Mouse (Mus musculus): ENCODE measurements around the gene Lhpp. TPM values are rescaled to one million over a fixed set of nuclear protein-coding genes. Genes with fewer than 3 reads are reported as not detected.

The Lhpp gene
- polyA plus RNA-seq, 1 experiment from 2014 or later, result 35.9 TPM

DNA sequence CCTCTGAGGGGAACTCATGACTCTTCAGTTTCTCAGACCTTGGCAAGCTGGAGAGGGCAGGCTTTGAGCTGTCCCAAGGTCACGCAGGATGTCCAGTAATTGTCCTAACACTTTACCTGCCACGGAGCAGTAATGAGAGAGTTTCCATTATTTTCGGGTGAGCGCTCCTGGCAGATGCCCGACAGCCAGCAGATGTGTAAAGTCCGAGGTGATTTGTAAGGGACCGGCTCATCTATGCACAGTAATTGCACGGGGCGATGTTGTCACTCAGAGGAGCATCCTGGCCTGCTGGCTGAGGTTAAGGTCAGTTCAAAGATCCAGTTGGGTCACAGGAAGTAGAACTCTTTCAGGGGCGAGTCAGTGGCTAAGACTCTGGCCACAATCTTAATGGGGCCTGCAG is 13.7 kb downstream of the Lhpp start:
- no peak for ATAC-seq (ENCODE audit: low FRiP score, low TSS enrichment)

DNA sequence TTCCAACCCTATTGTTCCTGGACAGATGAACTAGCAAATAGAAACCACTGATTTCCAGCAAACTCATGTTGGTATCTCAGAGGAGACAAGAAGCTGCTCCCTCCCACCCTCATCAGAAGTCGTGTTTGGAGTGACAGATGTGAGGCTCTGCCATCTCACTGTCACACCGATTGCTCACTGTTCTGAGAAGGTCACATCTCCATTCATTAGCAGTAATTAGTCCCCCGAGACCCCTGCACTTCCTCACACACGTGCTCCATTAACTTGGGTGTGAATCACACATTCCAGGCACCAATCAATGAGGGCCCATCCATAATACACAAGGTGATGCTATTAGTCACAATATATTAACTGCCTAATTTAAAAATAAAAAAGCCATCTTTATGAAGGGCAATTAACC is 15.7 kb downstream of the Lhpp start:
- DNase-seq, result peak; percentile 23
- Histone ChIP-seq H3K9me3 (ENCODE audit: control insufficient read depth, low read length) (no peaks in the 10 kb centered on the region), H3K4me3 (replicated peaks; ENCODE audit: low read depth, low read length) (no peak overlapping the region), H3K36me3 (ENCODE audit: control insufficient read depth, insufficient read depth, low read length) (no peaks in the 10 kb centered on the region), H3K27me3 (ENCODE audit: control insufficient read depth, insufficient read depth, low read length) (no peaks in the 10 kb centered on the region), H3K9ac (replicated peaks; ENCODE audit: low read length) (no peak overlapping the region), H3K4me2 (ENCODE audit: low read length) (no peak overlapping the region), H3K4me1 (ENCODE audit: control insufficient read depth, insufficient read depth, low read length) (no peaks in the 10 kb centered on the region), H3K27ac (replicated peaks; ENCODE audit: low read depth, low read length) (no peak overlapping the region)
- no peak for ATAC-seq (ENCODE audit: low FRiP score, low TSS enrichment)
- 53% methylated on average over 4 of the region's 4 CpGs for WGBS

More for the DNA sequence above, 13.7 kb downstream of the Lhpp start:
- H3K36me3 ChIP-seq (ENCODE audit: control insufficient read depth, insufficient read depth, low read length), result no peaks in the 10 kb centered on the region
- H3K27me3 ChIP-seq (ENCODE audit: control insufficient read depth, insufficient read depth, low read length), result no peaks in the 10 kb centered on the region
- H3K9ac ChIP-seq (replicated peaks; ENCODE audit: low read length), result no peak overlapping the region
- no peaks in the 10 kb centered on the region for H3K9me3 ChIP-seq (ENCODE audit: control insufficient read depth, low read length)
- no peak for DNase-seq
- 84% methylated on average over 10 of the region's 10 CpGs for WGBS
- no peaks in the 10 kb centered on the region for H3K4me1 ChIP-seq (ENCODE audit: control insufficient read depth, insufficient read depth, low read length)
- no peak overlapping the region for H3K4me3 ChIP-seq (replicated peaks; ENCODE audit: low read depth, low read length)
- H3K27ac ChIP-seq (replicated peaks; ENCODE audit: low read depth, low read length), result no peak overlapping the region
- no peak overlapping the region for H3K4me2 ChIP-seq (ENCODE audit: low read length)

DNA sequence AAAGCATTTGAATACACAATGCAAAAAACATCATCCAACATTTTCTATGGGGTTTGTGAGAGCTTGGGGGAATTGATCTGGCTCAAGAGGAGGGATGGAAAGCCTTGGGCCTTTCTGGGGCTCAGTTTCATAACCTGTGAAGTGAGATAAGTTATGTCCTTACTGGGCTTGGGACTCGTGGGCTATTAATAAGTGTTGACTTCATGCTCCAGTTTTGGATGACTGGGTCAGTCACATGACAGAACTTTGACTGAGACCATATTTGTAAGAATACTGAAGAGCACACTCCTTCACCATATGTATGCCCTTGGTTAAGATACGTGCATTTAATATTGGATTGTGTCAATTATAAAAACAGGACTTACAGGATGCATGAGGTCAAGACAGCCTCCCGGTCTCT is 17.0 kb downstream of the Lhpp start:
- Histone ChIP-seq H3K36me3 (ENCODE audit: control insufficient read depth, insufficient read depth, low read length) (no peaks in the 10 kb centered on the region), H3K4me3 (replicated peaks; ENCODE audit: low read depth, low read length) (no peak overlapping the region), H3K27ac (replicated peaks; ENCODE audit: low read depth, low read length) (no peak overlapping the region), H3K27me3 (ENCODE audit: control insufficient read depth, insufficient read depth, low read length) (no peaks in the 10 kb centered on the region), H3K4me1 (ENCODE audit: control insufficient read depth, insufficient read depth, low read length) (no peaks in the 10 kb centered on the region), H3K9me3 (ENCODE audit: control insufficient read depth, low read length) (no peaks in the 10 kb centered on the region), H3K4me2 (ENCODE audit: low read length) (no peak overlapping the region), H3K9ac (replicated peaks; ENCODE audit: low read length) (no peak overlapping the region)
- ATAC-seq (ENCODE audit: low FRiP score, low TSS enrichment) (no peak), DNase-seq (no peak)
- WGBS, result 90% methylated on average over 3 of the region's 3 CpGs

- Histone ChIP-seq H3K4me3 (replicated peaks; ENCODE audit: low read depth, low read length) (no peak overlapping the region), H3K27ac (replicated peaks; ENCODE audit: low read depth, low read length) (no peak overlapping the region), H3K4me1 (ENCODE audit: control insufficient read depth, insufficient read depth, low read length) (no peaks in the 10 kb centered on the region), H3K36me3 (ENCODE audit: control insufficient read depth, insufficient read depth, low read length) (no peaks in the 10 kb centered on the region), H3K9ac (replicated peaks; ENCODE audit: low read length) (no peak overlapping the region), H3K27me3 (ENCODE audit: control insufficient read depth, insufficient read depth, low read length) (no peaks in the 10 kb centered on the region), H3K4me2 (ENCODE audit: low read length) (no peak overlapping the region), H3K9me3 (ENCODE audit: control insufficient read depth, low read length) (no peaks in the 10 kb centered on the region)
- no peak for ATAC-seq (ENCODE audit: low FRiP score, low TSS enrichment)
- DNase-seq, result peak; percentile 65
- 66% methylated on average over 11 of the region's 11 CpGs for WGBS
Observed at GRCm38 (mm10) chr7:132631313-132631712, 20.9 kb downstream of the Lhpp start.

DNA sequence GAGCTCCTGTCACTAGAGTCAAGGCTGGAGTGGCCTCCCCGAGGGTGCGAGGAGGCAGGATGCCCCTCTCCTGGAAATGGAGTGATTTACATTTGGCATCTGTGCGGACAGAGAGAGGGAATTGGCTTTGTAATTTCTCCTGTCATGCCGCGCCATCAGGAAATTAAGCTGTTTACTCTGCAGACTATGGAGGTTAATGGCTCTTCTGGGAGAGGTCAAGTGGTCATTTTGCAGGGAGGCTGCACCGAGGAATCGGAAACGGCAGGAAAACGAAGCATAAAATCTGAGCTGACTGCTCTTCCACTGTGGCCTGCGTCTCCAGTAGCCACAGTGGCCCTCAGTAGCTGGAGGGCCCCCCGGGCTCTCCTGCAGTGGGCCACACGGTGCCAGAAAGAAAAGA is 26.9 kb downstream of the Lhpp start:
- no peak overlapping the region for H3K9ac ChIP-seq (replicated peaks; ENCODE audit: low read length)

GRCm38 (mm10) chr7:132638446-132639087 is 28.1 kb downstream of the Lhpp start:
- WGBS, result 62% methylated on average over 12 of the region's 12 CpGs
- peaks cover 3% of the 10 kb centered on the region; the same call in 1 of the 2 replicates for H3K36me3 ChIP-seq (ENCODE audit: control insufficient read depth, insufficient read depth, low read length)
- H3K4me2 ChIP-seq (ENCODE audit: low read length), result no peak overlapping the region
- no peak overlapping the region for H3K4me3 ChIP-seq (replicated peaks; ENCODE audit: low read depth, low read length)
- peaks cover 4% of the 10 kb centered on the region; the same call in 1 of the 2 replicates for H3K4me1 ChIP-seq (ENCODE audit: control insufficient read depth, insufficient read depth, low read length)
- DNase-seq, result peak; percentile 88
- H3K27ac ChIP-seq (replicated peaks; ENCODE audit: low read depth, low read length), result no peak overlapping the region
- H3K27me3 ChIP-seq (ENCODE audit: control insufficient read depth, insufficient read depth, low read length), result no peaks in the 10 kb centered on the region
- no peak; the same call in 1 of the 2 replicates for ATAC-seq (ENCODE audit: low FRiP score, low TSS enrichment)
- no peak overlapping the region for H3K9ac ChIP-seq (replicated peaks; ENCODE audit: low read length)
- H3K9me3 ChIP-seq (ENCODE audit: control insufficient read depth, low read length), result no peaks in the 10 kb centered on the region

More for the DNA sequence above, 26.9 kb downstream of the Lhpp start:
- DNase-seq (peak; percentile 12), ATAC-seq (ENCODE audit: low FRiP score, low TSS enrichment) (no peak)
- Histone ChIP-seq H3K36me3 (ENCODE audit: control insufficient read depth, insufficient read depth, low read length) (peaks cover 3% of the 10 kb centered on the region; the same call in 1 of the 2 replicates), H3K9me3 (ENCODE audit: control insufficient read depth, low read length) (no peaks in the 10 kb centered on the region), H3K4me3 (replicated peaks; ENCODE audit: low read depth, low read length) (no peak overlapping the region), H3K4me2 (ENCODE audit: low read length) (no peak overlapping the region), H3K27me3 (ENCODE audit: control insufficient read depth, insufficient read depth, low read length) (no peaks in the 10 kb centered on the region), H3K27ac (replicated peaks; ENCODE audit: low read depth, low read length) (no peak overlapping the region), H3K4me1 (ENCODE audit: control insufficient read depth, insufficient read depth, low read length) (peaks cover 4% of the 10 kb centered on the region; the same call in 1 of the 2 replicates)
- WGBS, result 14% methylated on average over 12 of the region's 12 CpGs

DNA sequence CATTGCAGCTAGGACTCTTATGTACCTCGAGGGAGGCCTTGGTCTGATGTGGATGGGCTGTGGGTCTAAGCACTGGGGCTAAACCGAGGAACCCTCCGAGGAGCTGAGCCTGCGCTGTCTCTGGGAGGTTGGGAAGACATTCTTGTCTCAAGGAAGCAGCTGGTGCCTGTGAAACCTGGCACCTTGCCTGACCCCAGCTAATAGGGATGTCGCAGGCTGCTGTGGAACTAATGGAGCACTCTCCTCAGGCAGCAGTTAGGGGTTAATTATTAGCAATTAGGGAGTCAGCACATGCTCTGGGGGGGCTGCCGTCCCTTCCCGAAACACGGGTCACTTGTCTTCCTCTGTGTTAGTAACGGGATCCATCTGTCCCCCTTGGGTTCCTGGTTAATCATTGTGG is 30.5 kb downstream of the Lhpp start:
- DNase-seq (peak; percentile 32), ATAC-seq (ENCODE audit: low FRiP score, low TSS enrichment) (no peak)
- Histone ChIP-seq H3K27ac (replicated peaks; ENCODE audit: low read depth, low read length) (no peak overlapping the region), H3K9ac (replicated peaks; ENCODE audit: low read length) (no peak overlapping the region), H3K27me3 (ENCODE audit: control insufficient read depth, insufficient read depth, low read length) (no peaks in the 10 kb centered on the region), H3K9me3 (ENCODE audit: control insufficient read depth, low read length) (no peaks in the 10 kb centered on the region), H3K4me1 (ENCODE audit: control insufficient read depth, insufficient read depth, low read length) (peaks cover 4% of the 10 kb centered on the region; the same call in 1 of the 2 replicates), H3K4me2 (ENCODE audit: low read length) (no peak overlapping the region), H3K4me3 (replicated peaks; ENCODE audit: low read depth, low read length) (no peak overlapping the region), H3K36me3 (ENCODE audit: control insufficient read depth, insufficient read depth, low read length) (peaks cover 3% of the 10 kb centered on the region; the same call in 1 of the 2 replicates)
- WGBS, result 49% methylated on average over 9 of the region's 9 CpGs

DNA sequence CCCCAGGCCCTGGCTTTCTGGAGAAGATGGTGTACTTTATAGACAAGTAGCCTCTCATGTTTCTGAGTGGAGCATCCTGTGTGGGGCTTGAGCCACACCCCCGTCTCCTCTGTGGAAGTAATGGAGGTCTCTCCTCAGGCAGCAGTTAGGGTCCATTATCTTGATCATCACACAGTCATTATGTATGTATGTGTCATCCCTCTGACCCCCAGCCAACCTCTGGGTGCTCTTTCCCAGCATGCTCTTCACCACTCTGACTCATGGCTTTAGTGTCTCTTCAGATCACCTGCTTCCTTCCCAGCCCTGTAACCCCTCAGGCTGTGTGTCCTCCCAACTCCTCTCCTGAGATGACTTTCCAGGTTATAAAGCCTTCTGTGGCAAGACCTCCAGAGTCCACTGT is 31.2 kb downstream of the Lhpp start:
- H3K27ac ChIP-seq (replicated peaks; ENCODE audit: low read depth, low read length), result no peak overlapping the region
- no peak for ATAC-seq (ENCODE audit: low FRiP score, low TSS enrichment)
- no peaks in the 10 kb centered on the region for H3K27me3 ChIP-seq (ENCODE audit: control insufficient read depth, insufficient read depth, low read length)
- no peaks in the 10 kb centered on the region for H3K9me3 ChIP-seq (ENCODE audit: control insufficient read depth, low read length)
- no peak overlapping the region for H3K4me2 ChIP-seq (ENCODE audit: low read length)
- peaks cover 4% of the 10 kb centered on the region; the same call in 1 of the 2 replicates for H3K4me1 ChIP-seq (ENCODE audit: control insufficient read depth, insufficient read depth, low read length)
- WGBS, result 88% methylated on average over 1 of the region's 1 CpGs
- H3K36me3 ChIP-seq (ENCODE audit: control insufficient read depth, insufficient read depth, low read length), result peaks cover 3% of the 10 kb centered on the region; the same call in 1 of the 2 replicates
- no peak overlapping the region for H3K9ac ChIP-seq (replicated peaks; ENCODE audit: low read length)
- H3K4me3 ChIP-seq (replicated peaks; ENCODE audit: low read depth, low read length), result no peak overlapping the region
- DNase-seq, result no peak

- Histone ChIP-seq H3K9ac (replicated peaks; ENCODE audit: low read length) (no peak overlapping the region), H3K4me3 (replicated peaks; ENCODE audit: low read depth, low read length) (no peak overlapping the region), H3K27ac (replicated peaks; ENCODE audit: low read depth, low read length) (no peak overlapping the region), H3K27me3 (ENCODE audit: control insufficient read depth, insufficient read depth, low read length) (no peaks in the 10 kb centered on the region), H3K4me1 (ENCODE audit: control insufficient read depth, insufficient read depth, low read length) (no peaks in the 10 kb centered on the region; the same call in 1 of the 2 replicates), H3K9me3 (ENCODE audit: control insufficient read depth, low read length) (no peaks in the 10 kb centered on the region), H3K4me2 (ENCODE audit: low read length) (no peak overlapping the region), H3K36me3 (ENCODE audit: control insufficient read depth, insufficient read depth, low read length) (peaks cover 3% of the 10 kb centered on the region; the same call in 1 of the 2 replicates)
- ATAC-seq (ENCODE audit: low FRiP score, low TSS enrichment), result no peak
- no peak for DNase-seq
- WGBS, result 85% methylated on average over 11 of the region's 11 CpGs
Observed at GRCm38 (mm10) chr7:132644605-132645279, 34.3 kb downstream of the Lhpp start.
